Mouse (Mus musculus) kidney, postnatal 25 days (tissue): ENCODE measurements around the gene Mroh3.

Experiments
- DNase-seq, 2 experiments: peaks; one replicate each; pipeline ENCODE4 v3.0.0; 2021; ENCODE audit warnings: mixed read lengths in 2 of 2

Mroh3 gene

GRCm38 (mm10) chr1:136212803-136213202 lies at the start of gene Mroh3:
Gene Mroh3 (minus strand): TSS chr1:136212828.
- no peak for DNase-seq

GRCm38 (mm10) chr1:136260635-136261238 lies 48.1 kb upstream of the Mroh3 start, which contains the start of gene Gpr25:
Gene Gpr25 (minus strand): TSS chr1:136260873.
- DNase-seq = peak in 1 of 2 experiments; percentile 35

DNA sequence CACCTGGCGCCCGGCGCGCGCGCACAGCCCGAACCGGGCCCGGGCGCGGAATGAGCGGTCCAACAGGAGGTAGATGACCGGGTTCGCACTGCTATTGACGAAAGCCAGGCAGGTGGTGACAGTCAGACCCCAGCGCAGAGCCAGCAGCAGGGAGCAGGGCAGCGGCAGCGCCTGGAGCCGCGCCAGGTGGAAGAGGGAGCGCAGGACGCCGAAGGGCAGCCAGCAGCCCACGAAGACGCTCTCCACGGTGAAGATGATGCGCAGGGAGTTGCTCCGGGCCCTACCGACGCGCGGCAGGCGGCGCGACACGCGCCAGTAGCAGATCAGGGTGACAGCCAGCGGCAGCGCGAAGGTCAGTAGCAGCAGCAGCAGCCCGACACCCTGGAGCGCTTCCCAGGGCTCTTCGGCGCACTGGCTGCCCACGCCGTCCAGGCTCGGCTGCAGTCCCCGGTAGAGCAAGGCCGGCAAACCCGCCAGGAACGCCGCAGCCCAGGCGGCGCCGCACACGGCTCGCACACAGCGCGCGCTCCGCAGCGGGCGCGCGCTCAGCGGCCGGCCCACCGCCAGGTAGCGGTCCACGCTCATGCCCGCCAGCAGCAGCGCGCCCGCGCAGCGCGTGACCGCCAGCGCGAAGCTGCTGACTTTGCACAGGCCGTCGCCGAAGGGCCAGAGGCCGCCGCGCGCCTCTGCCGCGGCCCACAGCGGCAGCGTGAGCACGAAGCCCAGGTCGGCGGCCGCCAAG lies 47.4 kb upstream of the Mroh3 start:
- peak; percentile 58 to 85 for DNase-seq

DNA sequence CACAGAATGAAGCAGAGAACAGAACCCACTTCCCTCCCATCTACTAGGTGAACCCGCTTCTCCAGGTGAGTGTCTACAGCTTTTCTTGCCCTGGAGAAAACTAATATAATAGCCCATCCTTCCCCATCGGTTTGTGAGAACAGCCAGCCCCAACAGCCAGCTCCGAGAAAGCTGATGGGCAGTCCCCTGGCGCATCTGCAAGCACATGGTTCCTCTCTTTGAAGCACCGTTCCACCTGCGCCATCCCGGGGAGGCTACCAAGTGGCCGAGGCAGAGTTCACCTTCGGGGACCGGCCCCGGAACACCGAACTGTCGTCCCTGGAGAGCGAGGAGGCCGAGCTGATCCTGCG lies 46.9 kb upstream of the Mroh3 start:
- no peak for DNase-seq

GRCm38 (mm10) chr1:136258495-136258894 lies 45.9 kb upstream of the Mroh3 start:
- no peak for DNase-seq

DNA sequence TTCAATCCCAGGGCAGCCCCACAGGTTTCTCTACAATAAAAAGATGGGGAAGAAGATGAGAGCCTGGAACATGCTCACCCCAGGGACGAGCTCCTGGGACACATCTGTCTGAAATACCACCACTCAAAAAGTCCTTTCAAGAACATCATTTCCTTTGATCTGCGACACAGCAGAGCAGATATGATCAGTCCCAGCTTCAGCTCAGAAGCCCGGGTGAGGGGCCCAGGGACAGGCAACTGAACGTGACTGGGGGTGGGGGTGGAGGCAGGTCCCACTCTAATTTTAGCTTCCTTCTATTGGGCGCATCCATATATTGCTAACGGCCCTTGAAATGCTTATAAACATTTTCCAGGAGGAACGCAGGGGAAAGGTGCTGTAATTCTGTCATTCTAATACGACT lies 43.0 kb upstream of the Mroh3 start:
- no peak for DNase-seq

GRCm38 (mm10) chr1:136255174-136255573 lies 42.5 kb upstream of the Mroh3 start:
- DNase-seq = no peak

DNA sequence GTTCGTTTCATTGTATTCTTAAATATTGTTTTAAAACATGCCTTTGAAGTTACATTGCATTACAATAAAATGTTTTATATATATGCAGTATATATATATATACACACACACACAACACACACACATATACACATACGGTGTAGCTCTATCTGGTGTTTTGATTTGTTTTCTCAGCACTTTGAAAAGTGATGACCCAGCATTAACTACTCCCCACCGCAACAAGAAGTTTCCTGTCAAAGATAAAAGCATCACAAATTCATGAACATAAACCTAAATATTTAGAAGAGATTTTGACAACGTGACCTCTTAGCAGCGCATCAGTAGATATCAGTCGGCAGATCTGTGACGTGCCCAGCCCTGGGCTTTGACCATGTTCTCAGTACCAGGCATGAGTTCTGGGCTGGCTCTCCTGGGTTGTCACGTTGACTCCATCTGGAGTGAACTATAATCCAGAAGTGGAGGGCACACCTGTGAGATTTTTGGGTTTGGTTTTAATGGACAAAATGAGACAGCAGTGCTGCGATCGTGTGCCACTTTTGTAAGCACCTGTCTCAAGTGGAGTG lies 42.0 kb upstream of the Mroh3 start:
- no peak for DNase-seq

GRCm38 (mm10) chr1:136253472-136253871 lies 40.8 kb upstream of the Mroh3 start:
- DNase-seq = no peak

GRCm38 (mm10) chr1:136249662-136250061 lies 37.0 kb upstream of the Mroh3 start:
- DNase-seq = no peak

GRCm38 (mm10) chr1:136247393-136247792 lies 34.8 kb upstream of the Mroh3 start:
- no peak for DNase-seq

DNA sequence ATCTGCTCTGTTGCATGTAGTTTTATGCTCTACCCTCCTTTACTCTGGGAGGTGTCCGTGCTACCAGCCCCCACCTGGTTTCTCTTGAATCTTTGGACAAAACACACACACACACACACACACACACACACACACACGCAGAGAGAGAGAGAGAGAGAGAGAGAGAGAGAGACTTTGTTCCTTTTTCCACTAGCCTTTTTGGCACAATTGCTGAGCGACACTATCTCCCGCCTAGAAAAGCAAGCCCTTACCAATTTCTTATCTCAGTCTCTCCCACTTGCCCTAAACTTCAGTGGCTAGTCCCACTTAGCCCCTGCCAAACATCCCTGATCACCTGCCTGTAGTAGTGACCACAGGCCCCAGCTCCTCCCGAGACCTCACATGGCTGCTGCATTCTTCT lies 31.8 kb upstream of the Mroh3 start:
- no peak for DNase-seq

GRCm38 (mm10) chr1:136241801-136242200 lies 29.2 kb upstream of the Mroh3 start:
- DNase-seq = no peak

DNA sequence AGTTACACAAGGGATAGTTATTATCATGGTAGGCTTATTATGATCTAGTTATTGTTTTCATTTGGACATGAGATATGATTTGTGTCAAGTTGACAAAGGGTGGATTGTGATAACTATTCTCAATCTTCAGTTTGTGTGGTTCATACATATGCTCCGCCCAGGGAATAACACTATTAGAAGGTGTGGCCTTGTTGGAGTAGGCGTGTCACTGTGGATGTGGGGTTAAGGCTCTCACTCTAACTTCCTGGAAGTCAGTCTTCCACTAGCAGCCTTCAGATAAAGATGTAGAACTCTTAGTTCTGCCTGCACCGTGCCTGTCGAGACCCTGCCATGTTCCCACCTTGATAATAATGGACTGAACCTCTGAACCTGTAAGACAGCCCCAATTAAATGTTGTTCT lies 25.9 kb upstream of the Mroh3 start:
- no peak for DNase-seq

GRCm38 (mm10) chr1:136234595-136235092 lies 22.0 kb upstream of the Mroh3 start:
- DNase-seq = no peak

DNA sequence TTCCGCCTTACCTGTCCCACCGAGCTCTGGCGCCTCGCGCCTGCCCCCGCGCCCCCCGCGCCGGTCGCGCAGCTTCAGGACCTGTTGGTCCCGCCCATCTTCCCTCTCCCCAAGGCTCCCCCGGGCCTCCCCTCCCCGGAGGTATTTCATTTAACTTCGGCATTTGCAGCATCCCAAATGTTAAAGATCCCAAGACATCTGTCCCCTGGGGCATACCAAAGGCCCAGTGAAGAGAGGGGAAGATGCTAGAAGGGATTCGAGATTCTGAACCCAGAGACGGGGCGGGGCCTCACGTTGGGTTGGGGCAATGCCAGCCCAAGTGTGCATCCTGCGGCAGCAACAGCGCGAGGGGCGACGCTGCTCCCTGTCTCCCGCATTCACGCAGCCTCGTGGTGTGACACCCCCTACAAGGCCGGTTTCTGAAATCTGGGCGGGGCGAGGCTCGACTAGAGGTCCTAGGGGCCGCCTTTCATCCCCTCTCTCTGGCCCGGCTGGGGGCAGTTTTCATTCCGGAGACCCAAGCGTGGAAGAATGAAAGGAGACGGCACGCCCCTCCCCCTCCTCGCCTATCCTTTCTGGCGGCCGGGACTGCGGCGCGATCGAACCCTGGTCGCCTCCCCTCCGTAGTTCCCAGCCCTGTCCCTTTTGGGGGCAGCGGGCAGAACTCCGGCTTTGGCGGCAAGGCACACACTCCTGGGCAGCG lies 21.4 kb upstream of the Mroh3 start, which contains the start of gene Inava:
Gene Inava (minus strand): TSS at position 373 of the 703 bp plus-strand sequence.
- DNase-seq = peak in 1 of 2 experiments; percentile 37

DNA sequence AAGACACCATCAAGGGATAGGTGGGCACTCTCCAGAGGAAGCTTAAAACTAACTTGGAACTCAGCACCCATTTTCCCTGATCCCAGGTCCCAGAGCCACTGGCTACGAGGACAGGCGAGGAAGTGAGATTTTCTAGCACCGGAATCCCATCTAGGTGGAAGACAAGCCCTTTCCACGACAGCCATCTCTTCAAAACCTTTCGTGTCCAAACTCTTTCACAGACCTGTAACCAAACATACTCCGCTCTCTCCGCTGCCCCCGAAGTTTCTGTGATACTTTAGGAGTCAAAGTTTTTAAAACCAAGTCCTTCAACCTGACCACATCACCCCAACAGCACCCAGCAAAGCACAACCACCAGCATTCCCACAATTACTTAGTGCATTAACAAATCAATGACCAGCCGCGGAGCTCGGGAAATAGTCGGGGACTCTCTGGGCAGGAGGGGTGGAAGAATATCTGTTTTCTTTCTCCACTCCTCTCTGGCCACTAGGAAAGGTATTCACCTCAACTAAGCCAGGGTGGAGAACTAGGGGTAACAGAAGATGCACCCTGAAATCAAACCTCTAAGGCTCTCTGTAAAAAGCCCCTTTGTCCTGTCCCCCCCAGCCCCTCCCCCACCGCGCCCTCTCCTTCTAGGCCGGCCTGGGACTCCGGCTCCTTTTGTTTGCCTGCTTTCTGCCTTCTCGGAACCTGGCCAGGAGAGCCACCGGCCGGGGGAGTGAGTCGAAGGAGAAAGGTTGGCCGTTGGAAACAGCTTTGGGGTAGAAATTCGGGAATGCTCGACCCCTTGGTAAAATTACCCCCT lies 20.6 kb upstream of the Mroh3 start:
- no peak for DNase-seq

GRCm38 (mm10) chr1:136232285-136232926 lies 19.8 kb upstream of the Mroh3 start:
- DNase-seq = no peak

DNA sequence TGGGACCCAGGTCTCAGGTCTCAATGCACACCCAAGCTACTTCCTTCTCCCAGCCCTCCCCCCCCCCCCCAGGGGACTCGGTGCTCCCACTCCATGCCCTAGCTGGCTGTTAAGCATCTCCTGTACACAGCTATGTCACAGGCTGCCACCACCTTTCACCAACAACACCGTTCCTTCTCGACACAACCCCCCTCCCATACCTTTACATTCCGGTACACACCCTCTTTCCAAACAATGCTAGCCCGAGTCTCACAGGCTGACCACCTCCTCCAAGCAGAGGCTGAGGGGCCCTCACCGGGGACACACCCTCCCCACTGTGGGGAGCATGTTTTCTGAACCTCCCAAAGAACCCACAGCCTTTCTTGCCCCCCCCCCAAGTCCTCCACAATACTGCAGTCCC lies 19.0 kb upstream of the Mroh3 start:
- no peak for DNase-seq

- DNase-seq = peak; percentile 72 to 91
These were observed 17.6 kb upstream of the Mroh3 start for GRCm38 (mm10) chr1:136230201-136230600.

GRCm38 (mm10) chr1:136229040-136229373 lies 16.4 kb upstream of the Mroh3 start:
- DNase-seq = peak; percentile 72 to 86
